Mouse (Mus musculus) effector memory CD4-positive, alpha-beta T cell, adult 7 months (primary cell): ENCODE data around the gene Adra1d. TPM values are rescaled to one million over a fixed set of nuclear protein-coding genes. Genes with fewer than 3 reads are reported as not detected.

Source experiments
- polyA plus RNA-seq: library from polyadenylated mRNA; unstranded; fragments of 100-300 nt; shearing (Covaris generic); gene quantifications from one replicate; pipeline ENCODE4 v1.2.1, GENCODE M21; 2017

Gene Adra1d
- not detected for polyA plus RNA-seq

DNA sequence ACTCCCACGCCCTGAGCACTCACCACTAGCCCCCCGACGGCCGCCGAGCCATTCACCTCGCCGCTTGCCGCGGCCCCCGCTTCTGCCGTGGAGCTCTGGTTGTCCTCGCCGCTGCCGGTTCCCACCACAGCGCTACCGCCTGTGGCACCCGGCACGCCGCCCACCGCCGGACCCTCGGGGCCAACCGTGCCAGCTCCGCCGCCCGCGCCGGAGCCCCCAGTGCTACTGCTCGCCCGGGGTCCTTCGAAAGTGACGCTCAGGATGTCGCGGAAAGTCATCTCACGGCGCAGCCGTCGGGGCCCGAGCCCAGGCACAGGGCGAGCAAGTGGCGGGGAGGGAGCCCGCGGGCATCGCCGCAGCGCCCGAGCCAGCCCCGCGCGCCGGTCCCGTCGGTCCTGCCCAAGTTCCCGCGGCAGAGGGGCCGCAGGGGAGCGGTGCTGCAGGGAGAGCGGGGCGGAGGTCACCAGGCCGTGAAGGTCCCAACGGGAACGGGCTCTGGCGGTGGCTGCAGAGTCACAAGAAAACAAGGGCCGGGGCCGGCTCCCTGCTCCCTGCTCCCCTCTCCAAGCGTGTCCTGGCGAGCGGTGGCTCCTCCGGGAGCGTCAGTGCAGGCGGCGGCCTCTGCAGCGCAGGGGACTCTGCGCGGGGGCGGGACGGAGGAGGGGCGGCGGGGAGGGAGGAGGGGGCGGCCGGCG is at the start of gene Adra1d:
Gene Adra1d, minus strand, starts transcription at position 393 of the 695 bp plus-strand sequence.

Other genes starting within 250 kb of the Adra1d start
- 3.9 TPM for gene Rnf24, start 209.4 kb downstream of the Adra1d start, polyA plus RNA-seq
- 160 TPM for gene Smox, start 70.8 kb downstream of the Adra1d start, polyA plus RNA-seq